Mouse (Mus musculus) midbrain, postnatal 0 days (tissue): ENCODE measurements at regions not wholly inside any gene's neighbourhood (a gene's known extent, or its start where the extent isn't known, plus 50 kb on each side); places are given as distances from the start of the nearest gene placed in this dataset.

Experiments
- ATAC-seq: fragments of 200-750 bp; cut with Nextera tagmentation; 2 replicates; pipeline ENCODE4 v1.8.0; 2017; ENCODE audit warnings: moderate number of reproducible peaks, mild to moderate bottlenecking, moderate TSS enrichment, moderate library complexity; ENCODE audit not compliant: low FRiP score
- DNase-seq: peaks from one replicate; pipeline ENCODE4 v3.0.0-alpha.2; 2015; ENCODE audit warnings: low spot score
- H3K27ac ChIP-seq: fragments of 300-500 bp; sonication (generic); 2 replicates; pipeline ENCODE4 v1.5.1; 2014; ENCODE audit warnings: low read depth, mild to moderate bottlenecking, low read length, mixed read lengths
- H3K27me3 ChIP-seq: fragments of 300-500 bp; sonication (generic); 2 replicates; pipeline ENCODE4 v1.6.1; 2014; ENCODE audit warnings: low read length, control low read depth, mixed read lengths; ENCODE audit not compliant: insufficient read depth
- H3K36me3 ChIP-seq: fragments of 300-500 bp; sonication (generic); 2 replicates; pipeline ENCODE4 v1.6.1; 2014; ENCODE audit warnings: low read length, control low read depth, mixed read lengths; ENCODE audit not compliant: insufficient read depth
- H3K4me1 ChIP-seq: fragments of 300-500 bp; sonication (generic); 2 replicates; pipeline ENCODE4 v1.6.1; 2014; ENCODE audit warnings: mild to moderate bottlenecking, control low read depth, antibody characterized with exemption, low read length, mixed read lengths; ENCODE audit not compliant: insufficient read depth
- H3K4me2 ChIP-seq: fragments of 300-500 bp; sonication (generic); 2 replicates; pipeline ENCODE4 v1.6.1; 2014; ENCODE audit warnings: low read depth, mild to moderate bottlenecking, low read length, mixed read lengths; ENCODE audit not compliant: poor library complexity, severe bottlenecking
- H3K4me3 ChIP-seq: fragments of 300-500 bp; sonication (generic); 2 replicates; pipeline ENCODE4 v1.5.1; 2014; ENCODE audit warnings: low read depth, mild to moderate bottlenecking, low read length, moderate library complexity
- H3K9ac ChIP-seq: fragments of 300-500 bp; sonication (generic); replicated peaks from 2 replicates; pipeline ENCODE4 v1.6.1; 2014; ENCODE audit warnings: mild to moderate bottlenecking, low read length, moderate library complexity, mixed read lengths; ENCODE audit not compliant: poor library complexity, severe bottlenecking
- H3K9me3 ChIP-seq: fragments of 300-500 bp; sonication (generic); 2 replicates; pipeline ENCODE4 v1.6.1; 2016; ENCODE audit warnings: low read length, control low read depth
- CTCF ChIP-seq: IDR thresholded peaks from 2 replicates; pipeline ENCODE4 v1.5.1; 2016; ENCODE audit warnings: antibody characterized with exemption, mild to moderate bottlenecking
- WGBS: fragments of 180-500 bp; shearing (Covaris S2); extraction: QIAGEN DNeasy Blood & Tissue Kit; methylation state at CpG from one replicate; pipeline ENCODE4 v1.1.7; 2014; 5-methylcytosine and 5-hydroxymethylcytosine counted together

DNA sequence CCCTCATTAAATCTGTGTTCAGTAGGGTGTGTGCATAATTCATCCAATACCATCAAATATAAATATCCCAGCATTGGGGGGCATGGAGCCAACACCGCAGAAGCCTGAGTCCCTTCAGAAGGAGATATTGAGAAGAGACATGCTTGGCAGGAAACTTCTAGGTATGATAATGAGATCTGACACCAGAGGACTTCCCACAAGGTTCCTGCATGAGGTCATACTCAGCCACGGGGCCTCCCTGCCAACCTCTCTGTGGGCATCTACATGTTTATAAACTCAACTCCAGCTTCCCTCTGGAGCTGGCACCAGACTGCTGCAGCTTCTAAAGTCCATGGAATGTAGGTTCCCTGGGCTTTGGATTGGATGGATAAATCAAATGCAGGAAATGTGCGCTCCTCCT, 587.4 kb upstream of the Kdm8 start:
- no peak overlapping the region for H3K9ac ChIP-seq
- H3K36me3 ChIP-seq: no peaks in the 10 kb centered on the region
- no peak overlapping the region for H3K27ac ChIP-seq
- H3K4me1 ChIP-seq: no peaks in the 10 kb centered on the region
- ATAC-seq (no peak), DNase-seq (peak; percentile 5)
- TF ChIP-seq CTCF: no peak
- no peak overlapping the region for H3K4me2 ChIP-seq
- no peak overlapping the region for H3K4me3 ChIP-seq
- 66% methylated on average over 3 of the region's 3 CpGs for WGBS
- no peaks in the 10 kb centered on the region for H3K9me3 ChIP-seq
- no peaks in the 10 kb centered on the region for H3K27me3 ChIP-seq

DNA sequence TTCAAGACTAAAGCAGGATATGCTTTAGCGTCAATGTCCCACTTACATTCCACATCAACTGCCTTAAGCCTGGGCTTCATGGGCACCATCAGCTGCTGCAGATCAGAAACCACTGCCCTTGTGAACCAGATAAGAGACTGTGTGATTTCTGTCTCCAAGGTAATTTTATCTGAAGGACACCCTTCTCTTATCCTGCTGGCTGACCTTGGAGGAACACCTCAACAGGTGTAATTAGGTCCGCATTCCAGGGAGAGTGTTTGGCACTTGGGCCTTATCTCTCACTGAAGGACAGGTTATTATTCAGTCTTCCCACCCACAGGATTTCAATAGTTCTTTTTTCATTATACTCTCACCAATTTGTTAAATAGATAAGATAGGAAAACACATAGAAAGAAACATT, 583.1 kb upstream of the Kdm8 start:
- H3K4me2 ChIP-seq: no peak overlapping the region
- no peaks in the 10 kb centered on the region for H3K4me1 ChIP-seq
- no peak for ATAC-seq
- H3K4me3 ChIP-seq: no peak overlapping the region
- WGBS: 96% methylated on average over 2 of the region's 2 CpGs
- H3K36me3 ChIP-seq: no peaks in the 10 kb centered on the region
- H3K27ac ChIP-seq: no peak overlapping the region
- no peaks in the 10 kb centered on the region for H3K27me3 ChIP-seq
- DNase-seq: no peak
- TF ChIP-seq CTCF: no peak
- no peaks in the 10 kb centered on the region for H3K9me3 ChIP-seq
- no peak overlapping the region for H3K9ac ChIP-seq

DNA sequence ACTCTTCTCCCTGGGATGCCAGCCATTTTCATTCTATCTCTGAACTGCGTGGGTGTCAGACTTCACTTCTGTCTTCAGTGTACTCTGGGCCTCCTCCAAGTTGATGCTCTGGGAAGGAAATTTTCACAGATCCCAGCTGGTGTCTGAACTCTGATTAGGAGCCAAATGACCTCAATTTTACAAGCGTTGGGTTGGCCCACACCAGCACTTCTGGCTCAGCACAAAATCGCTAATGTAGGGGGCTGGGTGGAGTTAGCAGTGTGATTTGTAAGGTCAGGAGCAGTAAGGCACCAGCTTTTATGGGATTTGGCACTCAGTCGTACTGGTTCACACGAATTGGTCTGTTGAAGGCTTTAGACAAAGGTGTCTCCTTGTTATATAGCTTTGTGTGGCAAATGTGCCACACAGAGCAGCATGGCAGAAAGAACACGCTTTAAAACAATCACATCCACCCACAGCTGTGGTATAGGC, 576.3 kb upstream of the Kdm8 start:
- no peaks in the 10 kb centered on the region for H3K4me1 ChIP-seq
- DNase-seq (peak; percentile 65), ATAC-seq (no peak)
- no peaks in the 10 kb centered on the region for H3K27me3 ChIP-seq
- no peak overlapping the region for H3K9ac ChIP-seq
- H3K4me2 ChIP-seq: no peak overlapping the region
- no peak overlapping the region for H3K27ac ChIP-seq
- H3K36me3 ChIP-seq: no peaks in the 10 kb centered on the region
- no peak overlapping the region for H3K4me3 ChIP-seq
- no peak for TF ChIP-seq CTCF
- 61% methylated on average over 6 of the region's 6 CpGs for WGBS
- no peaks in the 10 kb centered on the region for H3K9me3 ChIP-seq

DNA sequence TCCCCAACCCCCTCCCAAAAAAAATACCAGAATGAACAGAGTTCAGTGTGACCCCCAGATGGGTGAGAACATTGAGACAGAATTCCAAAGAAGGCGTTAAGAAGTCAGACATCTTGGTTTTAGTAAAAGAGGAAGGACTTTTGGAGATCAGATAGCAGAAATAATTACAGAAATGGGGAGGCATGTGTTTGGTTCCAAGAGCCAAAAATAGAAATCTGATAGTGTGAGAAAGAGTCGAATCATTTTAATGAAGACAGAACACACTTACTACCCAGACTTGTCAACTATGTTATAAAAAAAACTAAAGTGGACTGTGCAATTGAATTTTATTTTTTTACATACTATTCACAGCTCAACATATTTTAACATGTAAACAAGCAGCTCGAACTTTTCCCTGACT, 575.9 kb upstream of the Kdm8 start:
- H3K4me2 ChIP-seq: no peak overlapping the region
- no peaks in the 10 kb centered on the region for H3K27me3 ChIP-seq
- no peak overlapping the region for H3K9ac ChIP-seq
- no peak for ATAC-seq
- TF ChIP-seq CTCF: no peak
- H3K4me1 ChIP-seq: no peaks in the 10 kb centered on the region
- no peak overlapping the region for H3K27ac ChIP-seq
- H3K9me3 ChIP-seq: no peaks in the 10 kb centered on the region
- no peaks in the 10 kb centered on the region for H3K36me3 ChIP-seq
- WGBS: 79% methylated on average over 3 of the region's 3 CpGs
- no peak for DNase-seq
- no peak overlapping the region for H3K4me3 ChIP-seq

DNA sequence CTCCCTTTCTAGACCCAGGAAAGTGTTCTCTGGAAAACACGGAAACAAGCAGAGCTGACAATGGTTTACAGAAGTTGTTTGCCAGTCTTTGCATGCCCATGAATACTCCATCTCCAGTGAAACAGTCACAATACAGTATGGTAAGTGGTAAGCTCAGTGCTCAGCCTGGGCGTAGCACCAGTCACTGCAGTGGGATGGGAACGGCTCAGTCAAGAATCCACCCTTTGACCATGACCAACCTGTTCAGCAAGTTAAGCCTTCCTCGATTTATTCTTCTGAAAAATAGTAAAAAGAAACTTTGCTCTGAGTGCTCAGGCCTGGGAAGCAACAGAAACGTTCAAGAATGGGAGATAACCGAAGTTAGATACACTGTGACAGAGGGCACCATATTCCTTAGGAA, 563.7 kb upstream of the Kdm8 start:
- Histone ChIP-seq H3K9me3 (no peaks in the 10 kb centered on the region), H3K4me1 (no peaks in the 10 kb centered on the region), H3K9ac (no peak overlapping the region), H3K27me3 (no peaks in the 10 kb centered on the region), H3K27ac (no peak overlapping the region), H3K4me3 (no peak overlapping the region), H3K36me3 (no peaks in the 10 kb centered on the region), H3K4me2 (no peak overlapping the region)
- DNase-seq (no peak), ATAC-seq (no peak)
- whole genome bisulfite sequencing: 86% methylated on average over 6 of the region's 6 CpGs
- TF ChIP-seq CTCF: no peak

DNA sequence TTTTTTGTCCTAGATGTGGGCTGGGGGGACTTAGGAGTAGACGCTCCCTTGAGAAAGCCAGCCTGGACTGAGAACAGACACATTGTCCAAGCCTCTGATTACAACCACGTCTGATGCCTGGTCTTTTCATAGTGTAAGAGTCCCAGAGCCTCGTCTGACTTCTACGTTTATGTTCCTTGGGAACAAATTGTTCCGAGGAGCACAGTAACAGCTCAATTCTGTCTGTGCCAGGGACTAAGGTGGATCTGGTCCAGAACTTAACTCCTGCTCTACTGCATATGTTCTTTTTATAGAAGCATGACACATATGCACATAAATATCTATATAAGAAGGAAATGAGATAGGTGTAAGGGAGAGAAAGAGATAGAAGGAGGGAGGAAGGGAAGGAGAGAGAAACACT, 537.2 kb upstream of the Kdm8 start:
- Histone ChIP-seq H3K4me2 (no peak overlapping the region), H3K4me1 (no peaks in the 10 kb centered on the region), H3K27me3 (no peaks in the 10 kb centered on the region), H3K9ac (no peak overlapping the region), H3K36me3 (no peaks in the 10 kb centered on the region), H3K9me3 (no peaks in the 10 kb centered on the region), H3K4me3 (no peak overlapping the region), H3K27ac (no peak overlapping the region)
- DNase-seq (no peak), ATAC-seq (no peak)
- no peak for TF ChIP-seq CTCF
- 48% methylated on average over 5 of the region's 5 CpGs for WGBS
